Mouse (Mus musculus): Measurements from ENCODE around the gene Csrp2. TPM values are rescaled to one million over a fixed set of nuclear protein-coding genes. Genes with fewer than 3 reads are reported as not detected.
A peak's percentile ranks its signal among the peaks of the same experiment; 100 is the strongest.

Csrp2 gene
- polyA plus RNA-seq, 2 experiments: 13.7 to 15.1 TPM

- WGBS (ENCODE audit: insufficient replicate concordance): 74% methylated on average over 6 of the region's 6 CpGs
- Histone ChIP-seq H3K9me3 (ENCODE audit: control insufficient read depth, low read length) (no peaks in the 10 kb centered on the region), H3K27ac (no peak overlapping the region), H3K4me2 (ENCODE audit: low read depth) (no peak overlapping the region), H3K36me3 (replicated peaks; ENCODE audit: control insufficient read depth, insufficient read depth, low read depth) (no peaks in the 10 kb centered on the region), H3K9ac (replicated peaks) (no peak overlapping the region), H3K4me1 (replicated peaks; ENCODE audit: control insufficient read depth in 2 of 2, insufficient read depth in 2 of 2, low read length in 1 of 2) (0 out of 4 replicates have a peak, but pooled peaks cover 0 to 6% of the 10 kb centered on the region in 2 experiments), H3K4me3 (ENCODE audit: insufficient read depth in 1 of 2, low read depth in 2 of 2, low read length in 2 of 2) (no peak overlapping the region), H3K27me3 (ENCODE audit: control insufficient read depth, insufficient read depth, low read length) (no peaks in the 10 kb centered on the region)
- no peak for DNase-seq (ENCODE audit: low read depth in 3 of 3, low spot score in 3 of 3)
- peak; percentile 22; the same call in 1 of the 2 replicates for ATAC-seq (ENCODE audit: insufficient read depth)
- TF ChIP-seq EP300 (IDR thresholded peaks at IDR 0.05; ENCODE audit: low read depth): no peak
- no peak for TF ChIP-seq CTCF (IDR thresholded peaks at IDR 0.05; ENCODE audit: low read depth)
Measured at GRCm38 (mm10) chr10:110980441-110980840, 60.9 kb downstream of the Csrp2 start.

DNA sequence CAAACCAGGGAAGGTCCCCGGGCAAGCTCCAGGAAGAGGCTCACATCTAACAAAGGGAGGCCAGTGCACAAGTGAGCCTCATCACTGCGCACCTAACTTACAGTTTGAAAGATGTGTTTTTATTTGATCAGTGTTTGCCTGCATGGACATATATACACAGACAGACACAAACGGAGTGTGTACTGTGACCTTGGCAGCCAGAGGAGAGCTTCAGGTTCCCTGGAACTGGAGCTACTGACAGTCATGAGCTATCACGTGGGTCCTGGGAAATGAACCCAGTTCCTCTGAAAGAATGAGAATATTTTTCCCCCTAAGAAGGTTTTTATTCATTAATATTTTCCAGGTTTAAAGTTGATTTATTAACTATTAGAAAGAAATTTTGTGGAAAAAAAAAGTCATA is 63.2 kb downstream of the Csrp2 start:
- no peak overlapping the region for H3K9ac ChIP-seq (replicated peaks)
- WGBS (ENCODE audit: insufficient replicate concordance): 73% methylated on average over 4 of the region's 4 CpGs
- 0 out of 4 replicates have a peak, but pooled peaks cover 0 to 6% of the 10 kb centered on the region in 2 experiments for H3K4me1 ChIP-seq (replicated peaks; ENCODE audit: control insufficient read depth in 2 of 2, insufficient read depth in 2 of 2, low read length in 1 of 2)
- no peaks in the 10 kb centered on the region for H3K36me3 ChIP-seq (replicated peaks; ENCODE audit: control insufficient read depth, insufficient read depth, low read depth)
- H3K4me2 ChIP-seq (ENCODE audit: low read depth): no peak overlapping the region
- no peaks in the 10 kb centered on the region for H3K27me3 ChIP-seq (ENCODE audit: control insufficient read depth, insufficient read depth, low read length)
- TF ChIP-seq CTCF (IDR thresholded peaks at IDR 0.05; ENCODE audit: low read depth) (no peak), EP300 (IDR thresholded peaks at IDR 0.05; ENCODE audit: low read depth) (no peak)
- DNase-seq (ENCODE audit: low read depth in 3 of 3, low spot score in 3 of 3) (no peak), ATAC-seq (ENCODE audit: insufficient read depth) (no peak)
- no peak overlapping the region for H3K4me3 ChIP-seq (ENCODE audit: insufficient read depth in 1 of 2, low read depth in 2 of 2, low read length in 2 of 2)
- H3K9me3 ChIP-seq (ENCODE audit: control insufficient read depth, low read length): no peaks in the 10 kb centered on the region
- H3K27ac ChIP-seq: no peak overlapping the region

- Histone ChIP-seq H3K9me3 (ENCODE audit: control insufficient read depth, low read length) (no peaks in the 10 kb centered on the region), H3K9ac (replicated peaks) (no peak overlapping the region), H3K27ac (no peak overlapping the region), H3K4me1 (replicated peaks; ENCODE audit: control insufficient read depth in 2 of 2, insufficient read depth in 2 of 2, low read length in 1 of 2) (peaks cover 8% of the 10 kb centered on the region in 2 experiments), H3K27me3 (ENCODE audit: control insufficient read depth, insufficient read depth, low read length) (no peaks in the 10 kb centered on the region), H3K4me2 (ENCODE audit: low read depth) (no peak overlapping the region), H3K4me3 (ENCODE audit: insufficient read depth in 1 of 2, low read depth in 2 of 2, low read length in 2 of 2) (no peak overlapping the region), H3K36me3 (replicated peaks; ENCODE audit: control insufficient read depth, insufficient read depth, low read depth) (no peaks in the 10 kb centered on the region)
- 78% methylated on average over 17 of the region's 17 CpGs for WGBS (ENCODE audit: insufficient replicate concordance)
- no peak for DNase-seq (ENCODE audit: low read depth in 3 of 3, low spot score in 3 of 3)
- no peak for ATAC-seq (ENCODE audit: insufficient read depth)
- TF ChIP-seq CTCF (IDR thresholded peaks at IDR 0.05; ENCODE audit: low read depth) (no peak), EP300 (IDR thresholded peaks at IDR 0.05; ENCODE audit: low read depth) (no peak)
Measured at GRCm38 (mm10) chr10:110986682-110987081, 67.1 kb downstream of the Csrp2 start.

Other genes with a start within 250 kb of the Csrp2 start
- gene E2f7, start 174.3 kb upstream of the Csrp2 start, polyA plus RNA-seq (2012; rRNA removed): 1.7 and 1.9 TPM in 2 replicates
- 7.1 and 8.6 TPM in 2 replicates for gene E2f7, start 174.3 kb upstream of the Csrp2 start, polyA plus RNA-seq (2014; fragmentation: Nextera tagmentation; extraction: Ambion mirVana)
- gene Zdhhc17, start 90.4 kb downstream of the Csrp2 start, polyA plus RNA-seq (2012; rRNA removed): 4.5 and 5.9 TPM in 2 replicates
- gene Zdhhc17, start 90.4 kb downstream of the Csrp2 start, polyA plus RNA-seq (2014; fragmentation: Nextera tagmentation; extraction: Ambion mirVana): 4.0 and 4.6 TPM in 2 replicates
- 4.8 and 6.3 TPM in 2 replicates for gene Osbpl8, start 245.0 kb downstream of the Csrp2 start, polyA plus RNA-seq (2012; rRNA removed)
- gene Osbpl8, start 245.0 kb downstream of the Csrp2 start, polyA plus RNA-seq (2014; fragmentation: Nextera tagmentation; extraction: Ambion mirVana): 7.2 and 7.7 TPM in 2 replicates